Mouse (Mus musculus): ENCODE measurements around the gene 0610040J01Rik. TPM values are rescaled to one million over a fixed set of nuclear protein-coding genes. Genes with fewer than 3 reads are reported as not detected.

The 0610040J01Rik gene
- polyA plus RNA-seq, 1 experiment: 1.4 TPM

- H3K36me3 ChIP-seq (ENCODE audit: control insufficient read depth, insufficient read depth, low read length): no peaks in the 10 kb centered on the region
- H3K4me3 ChIP-seq (ENCODE audit: extremely low read depth, insufficient read depth, insufficient read length): no peak overlapping the region
- WGBS: 82% methylated on average over 8 of the region's 8 CpGs
- no peak for DNase-seq (ENCODE audit: low read depth in 1 of 2, low spot score in 2 of 2)
- peaks cover 9% of the 10 kb centered on the region for H3K4me1 ChIP-seq (ENCODE audit: control insufficient read depth, insufficient read depth, insufficient read length)
- no peaks in the 10 kb centered on the region for H3K27me3 ChIP-seq (ENCODE audit: control insufficient read depth, insufficient read depth, low read length)
- no peak overlapping the region for H3K27ac ChIP-seq (ENCODE audit: insufficient read depth, low read length)
- TF ChIP-seq CTCF (IDR thresholded peaks at IDR 0.05; ENCODE audit: extremely low read depth, insufficient read depth, insufficient read length, insufficient replicate concordance): no peak
- no peak for TF ChIP-seq POLR2A (IDR thresholded peaks at IDR 0.05; ENCODE audit: low read depth, low read length)
Observed at GRCm38 (mm10) chr5:63947526-63947925, 135.4 kb downstream of the 0610040J01Rik start.

- WGBS: 19% methylated on average over 3 of the region's 3 CpGs
- TF ChIP-seq CTCF (IDR thresholded peaks at IDR 0.05; ENCODE audit: extremely low read depth, insufficient read depth, insufficient read length, insufficient replicate concordance): no peak
- TF ChIP-seq POLR2A (IDR thresholded peaks at IDR 0.05; ENCODE audit: low read depth, low read length): no peak
- Histone ChIP-seq H3K4me3 (ENCODE audit: extremely low read depth, insufficient read depth, insufficient read length) (no peak overlapping the region), H3K36me3 (ENCODE audit: control insufficient read depth, insufficient read depth, low read length) (no peaks in the 10 kb centered on the region), H3K27ac (ENCODE audit: insufficient read depth, low read length) (no peak overlapping the region), H3K27me3 (ENCODE audit: control insufficient read depth, insufficient read depth, low read length) (no peaks in the 10 kb centered on the region), H3K4me1 (ENCODE audit: control insufficient read depth, insufficient read depth, insufficient read length) (peaks cover 3% of the 10 kb centered on the region; the same call in 1 of the 2 replicates)
- no peak for DNase-seq (ENCODE audit: low read depth in 1 of 2, low spot score in 2 of 2)
Observed at GRCm38 (mm10) chr5:63949195-63949594, 137.0 kb downstream of the 0610040J01Rik start.

Other genes starting within 250 kb of the 0610040J01Rik start
- not detected in 2 replicates for gene Nwd2, start 163.3 kb upstream of the 0610040J01Rik start, polyA plus RNA-seq (2012; rRNA removed)
- 5.1 and 6.6 TPM in 2 replicates for gene Rell1, start 156.5 kb downstream of the 0610040J01Rik start, polyA plus RNA-seq (2012; rRNA removed)

All from spleen, adult 2 months (tissue).